Mouse (Mus musculus) olfactory bulb, adult 2 months (tissue): ENCODE results near the gene Myo5a.

Experiments used
- CTCF ChIP-seq: fragments of 200-500 bp; IDR thresholded peaks from 2 replicates; pipeline ENCODE4 v1.5.1; 2012; ENCODE audit warnings: low read depth, mild to moderate bottlenecking, low read length, moderate library complexity; ENCODE audit not compliant: insufficient read depth
- POLR2A ChIP-seq: fragments of 200-500 bp; IDR thresholded peaks from 2 replicates; pipeline ENCODE4 v1.6.1; 2012; ENCODE audit warnings: mild to moderate bottlenecking, low read depth, low read length, moderate library complexity; ENCODE audit not compliant: insufficient read depth

DNA sequence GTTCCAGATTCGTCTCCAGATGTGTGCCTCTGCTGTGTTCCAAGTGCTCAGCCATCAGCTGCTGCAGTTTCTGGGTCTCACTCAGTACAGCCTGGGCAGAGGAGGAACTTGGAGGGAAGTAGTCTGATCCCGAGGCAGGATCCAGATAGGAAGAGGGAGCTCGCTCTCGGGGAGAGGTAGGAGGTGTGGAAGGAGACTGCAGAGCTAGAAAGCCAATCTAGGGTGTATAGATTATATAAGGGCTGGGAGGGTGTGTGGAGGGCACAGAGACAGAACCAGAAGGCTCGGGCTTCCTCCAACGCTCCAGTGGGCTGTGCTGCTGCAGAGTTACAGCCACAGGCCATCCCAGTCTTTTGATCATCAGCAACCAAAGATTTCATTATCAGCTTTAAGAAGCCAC is 172.2 kb downstream of the Myo5a start:
- no peak for TF ChIP-seq POLR2A
- TF ChIP-seq CTCF, result no peak
